Mouse (Mus musculus) CH12.LX (cell line): ENCODE data around the gene Spty2d1.

ENCODE experiments used
- BHLHE40 ChIP-seq: IDR thresholded peaks from 2 replicates; pipeline ENCODE4 v1.6.1; 2011; ENCODE audit warnings: mild to moderate bottlenecking, low read depth, low read length, improper control_type of control experiment
- CTCF ChIP-seq, 2 experiments: IDR thresholded peaks in 1 of 2; conservative IDR thresholded peaks in 1 of 2; 2 replicates each; pipeline ENCODE4 v1.5.1; 2011 to 2012; ENCODE audit warnings: low read depth in 2 of 2, low read length in 2 of 2, improper control_type of control experiment in 1 of 2, inconsistent platforms in 1 of 2, mild to moderate bottlenecking in 1 of 2, moderate library complexity in 1 of 2
- EP300 ChIP-seq: IDR thresholded peaks from 2 replicates; pipeline ENCODE4 v1.6.1; 2011; ENCODE audit warnings: low read length, improper control_type of control experiment
- IRF4 ChIP-seq: IDR thresholded peaks from 2 replicates; pipeline ENCODE4 v1.6.1; 2014; ENCODE audit warnings: low read depth, mild to moderate bottlenecking, inconsistent platforms, low read length, improper control_type of control experiment
- MEF2A ChIP-seq: IDR thresholded peaks from 2 replicates; pipeline ENCODE4 v1.6.1; 2014; ENCODE audit warnings: low read depth, mild to moderate bottlenecking, inconsistent platforms, low read length, improper control_type of control experiment, borderline replicate concordance
- MYC ChIP-seq: IDR thresholded peaks from 2 replicates; pipeline ENCODE4 v1.6.1; 2011; ENCODE audit warnings: low read depth, mild to moderate bottlenecking, improper control_type of control experiment, low read length
- PAX5 ChIP-seq: IDR thresholded peaks from 2 replicates; pipeline ENCODE4 v1.6.1; 2012; ENCODE audit warnings: low read length, inconsistent platforms, mixed read lengths
- POLR2A ChIP-seq: IDR thresholded peaks from 2 replicates; pipeline ENCODE4 v1.6.1; 2011; ENCODE audit warnings: low read depth, mild to moderate bottlenecking, improper control_type of control experiment, low read length
- POLR2AphosphoS2 ChIP-seq: IDR thresholded peaks from 2 replicates; pipeline ENCODE4 v1.6.1; 2011; ENCODE audit warnings: low read depth, low read length, improper control_type of control experiment
- SMC3 ChIP-seq: IDR thresholded peaks from 2 replicates; pipeline ENCODE4 v1.6.1; 2011; ENCODE audit warnings: low read depth, low read length, improper control_type of control experiment
- TCF12 ChIP-seq: IDR thresholded peaks from 2 replicates; pipeline ENCODE4 v1.6.1; 2014; ENCODE audit warnings: low read depth, mild to moderate bottlenecking, inconsistent platforms, low read length, improper control_type of control experiment
- ZNF384 ChIP-seq: IDR thresholded peaks from 2 replicates; pipeline ENCODE4 v1.6.1; 2012; ENCODE audit warnings: low read depth, low read length, improper control_type of control experiment, inconsistent platforms

- TF ChIP-seq CTCF (conservative IDR thresholded peaks at IDR 0.05 in 1 of 2, IDR thresholded peaks at IDR 0.05 in 1 of 2; ENCODE audit: low read depth in 2 of 2, low read length in 2 of 2) (no peak), POLR2AphosphoS2 (no peak), PAX5 (no peak), ZNF384 (no peak), BHLHE40 (no peak), EP300 (no peak), SMC3 (no peak), MEF2A (no peak), IRF4 (no peak), TCF12 (no peak), MYC (no peak), POLR2A (no peak)
Measured at GRCm38 (mm10) chr7:47017146-47017545, 8.9 kb upstream of the Spty2d1 start.
